Mouse (Mus musculus) small intestine, adult 2 months (tissue): ENCODE results near the gene Pcsk7. TPM values are rescaled to one million over a fixed set of nuclear protein-coding genes. Genes with fewer than 3 reads are reported as not detected.

ENCODE experiments used
- H3K27ac ChIP-seq: fragments of 200-500 bp; 2 replicates; pipeline ENCODE4 v1.5.1; 2012; ENCODE audit warnings: low read depth, low read length, control low read depth, inconsistent platforms; ENCODE audit not compliant: insufficient read depth
- H3K27me3 ChIP-seq: fragments of 200-500 bp; 2 replicates; pipeline ENCODE4 v1.6.1; 2012; ENCODE audit warnings: mild to moderate bottlenecking, moderate library complexity, low read length, inconsistent platforms; ENCODE audit not compliant: control insufficient read depth, insufficient read depth
- H3K36me3 ChIP-seq: fragments of 200-500 bp; 2 replicates; pipeline ENCODE4 v1.6.1; 2012; ENCODE audit warnings: mild to moderate bottlenecking, low read length, control low read depth, inconsistent platforms; ENCODE audit not compliant: control insufficient read depth, insufficient read depth
- H3K4me1 ChIP-seq: fragments of 200-500 bp; 2 replicates; pipeline ENCODE4 v1.6.1; 2012; ENCODE audit warnings: low read length, inconsistent platforms, mixed read lengths; ENCODE audit not compliant: control insufficient read depth, insufficient read depth, insufficient read length
- H3K4me3 ChIP-seq: fragments of 200-500 bp; 2 replicates; pipeline ENCODE4 v1.5.1; 2012; ENCODE audit warnings: low read depth, mild to moderate bottlenecking, control low read depth, inconsistent platforms, low read length, moderate library complexity
- CTCF ChIP-seq: fragments of 200-500 bp; IDR thresholded peaks from 2 replicates; pipeline ENCODE4 v1.5.1; 2012; ENCODE audit warnings: low read depth, mild to moderate bottlenecking, control low read depth, inconsistent platforms, low read length, moderate library complexity, mixed read lengths; ENCODE audit not compliant: insufficient replicate concordance, insufficient read length; ENCODE audit errors: extremely low read depth
- POLR2A ChIP-seq: fragments of 200-500 bp; IDR thresholded peaks from 2 replicates; pipeline ENCODE4 v1.6.1; 2012; ENCODE audit warnings: low read depth, mild to moderate bottlenecking, control low read depth, inconsistent platforms, low read length, moderate library complexity
- WGBS: fragments of 180-500 bp; shearing (Covaris S2); methylation state at CpG from one replicate; pipeline ENCODE4 v1.1.7; 2018; 5-methylcytosine and 5-hydroxymethylcytosine counted together
- polyA plus RNA-seq: library from polyadenylated mRNA; depleted of rRNA; stranded (reverse); fragments of >200 nt; gene quantifications from 2 replicates; pipeline ENCODE4 v1.2.3, GENCODE M21; 2012

The Pcsk7 gene
- polyA plus RNA-seq, 1 experiment = 38.9 TPM

GRCm38 (mm10) chr9:45944506-45945400 is 38.5 kb downstream of the Pcsk7 start:
- WGBS = 81% methylated on average over 13 of the region's 13 CpGs
- peak overlapping the region; percentile 32 for H3K27ac ChIP-seq
- H3K36me3 ChIP-seq = peaks cover 83% of the 10 kb centered on the region
- H3K27me3 ChIP-seq = no peaks in the 10 kb centered on the region
- TF ChIP-seq CTCF (no peak), POLR2A (no peak)
- no peak overlapping the region for H3K4me3 ChIP-seq
- H3K4me1 ChIP-seq = peaks cover 4% of the 10 kb centered on the region; the same call in 1 of the 2 replicates

GRCm38 (mm10) chr9:45945721-45946120 is 39.4 kb downstream of the Pcsk7 start:
- Histone ChIP-seq H3K4me1 (peaks cover 4% of the 10 kb centered on the region; the same call in 1 of the 2 replicates), H3K27me3 (no peaks in the 10 kb centered on the region), H3K27ac (no peak overlapping the region), H3K4me3 (no peak overlapping the region), H3K36me3 (peaks cover 90% of the 10 kb centered on the region)
- TF ChIP-seq CTCF = no peak
- no peak for TF ChIP-seq POLR2A
- WGBS = 81% methylated on average over 13 of the region's 13 CpGs

DNA sequence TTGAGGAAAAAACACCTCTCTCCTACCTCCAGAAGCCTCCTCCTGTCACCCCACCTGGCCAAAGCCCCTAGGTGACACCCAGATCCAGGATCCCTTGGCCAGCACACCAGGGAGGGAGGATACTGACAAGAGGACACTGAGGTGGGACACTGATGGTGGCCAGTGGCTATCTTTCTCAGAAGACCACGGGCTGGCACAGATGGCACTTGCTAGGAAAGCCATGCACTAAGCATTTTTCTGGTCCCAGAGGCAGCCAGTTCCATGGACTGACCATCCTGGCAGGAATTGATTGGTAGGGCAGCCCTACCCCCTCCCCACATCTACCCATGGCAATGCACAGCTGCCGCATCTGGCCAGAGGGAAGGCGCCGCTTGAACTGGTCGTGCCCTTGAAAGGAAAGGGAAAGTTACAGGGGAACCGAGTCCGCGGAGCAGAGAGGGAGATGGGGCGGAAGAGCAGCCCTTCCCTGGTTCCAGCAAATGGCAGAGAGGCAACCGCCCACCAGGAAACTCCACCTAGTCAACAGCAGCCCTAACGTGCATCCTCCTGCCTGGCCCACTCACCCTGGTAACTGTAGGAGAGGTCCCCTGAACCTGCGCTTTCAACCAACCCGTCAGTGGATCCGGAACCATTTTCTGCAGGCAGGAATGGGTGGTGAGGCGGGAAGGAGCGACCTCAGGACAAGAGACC is 40.0 kb downstream of the Pcsk7 start:
- no peak overlapping the region for H3K27ac ChIP-seq
- peaks cover 4% of the 10 kb centered on the region; the same call in 1 of the 2 replicates for H3K4me1 ChIP-seq
- H3K36me3 ChIP-seq = peaks cover 87% of the 10 kb centered on the region
- H3K4me3 ChIP-seq = no peak overlapping the region
- H3K27me3 ChIP-seq = no peaks in the 10 kb centered on the region
- no peak for TF ChIP-seq CTCF
- TF ChIP-seq POLR2A = no peak
- WGBS = 92% methylated on average over 16 of the region's 16 CpGs

DNA sequence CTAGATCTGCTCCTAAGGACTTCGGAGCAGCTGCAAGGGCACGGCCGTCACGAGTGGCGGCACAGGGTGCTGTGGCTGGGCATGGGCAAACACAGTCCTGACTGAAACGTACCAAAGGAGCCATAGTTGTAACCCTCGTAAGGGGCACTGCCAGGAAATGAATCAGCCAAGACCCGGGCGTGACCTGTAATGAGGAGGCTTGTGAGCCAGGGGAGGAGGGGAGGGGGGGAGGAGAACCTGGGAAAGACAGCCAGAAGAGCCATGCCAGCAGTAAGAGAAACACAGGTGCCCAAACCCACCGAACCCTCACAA is 40.5 kb downstream of the Pcsk7 start:
- no peak overlapping the region for H3K4me3 ChIP-seq
- H3K27ac ChIP-seq = no peak overlapping the region
- peaks cover 4% of the 10 kb centered on the region; the same call in 1 of the 2 replicates for H3K4me1 ChIP-seq
- TF ChIP-seq CTCF (no peak), POLR2A (no peak)
- 81% methylated on average over 10 of the region's 10 CpGs for WGBS
- H3K27me3 ChIP-seq = no peaks in the 10 kb centered on the region
- H3K36me3 ChIP-seq = peaks cover 86% of the 10 kb centered on the region

DNA sequence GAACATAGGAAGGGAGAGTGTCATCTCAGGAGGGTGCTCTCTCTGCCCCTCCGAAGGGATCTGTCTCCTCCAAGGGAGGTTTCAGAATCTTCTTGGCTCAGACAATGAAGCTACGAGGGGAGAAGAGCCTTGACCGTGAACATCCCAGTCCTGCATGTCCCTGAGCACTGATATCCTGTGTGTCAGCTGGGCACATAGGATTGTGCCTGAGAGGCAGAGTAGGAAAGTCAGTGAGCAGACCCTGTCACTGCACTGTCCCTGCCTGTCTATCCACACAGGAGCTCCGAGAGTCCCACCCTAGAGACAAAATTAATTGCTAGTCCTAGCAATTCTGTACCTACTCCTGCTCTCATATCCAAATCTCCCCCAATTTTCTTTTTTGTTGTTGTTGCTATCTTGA is 45.8 kb downstream of the Pcsk7 start:
- Histone ChIP-seq H3K27ac (no peak overlapping the region), H3K4me1 (peaks cover 6% of the 10 kb centered on the region; the same call in 1 of the 2 replicates), H3K27me3 (no peaks in the 10 kb centered on the region), H3K4me3 (no peak overlapping the region), H3K36me3 (peaks cover 47% of the 10 kb centered on the region)
- TF ChIP-seq CTCF (no peak), POLR2A (no peak)
- WGBS = 91% methylated on average over 4 of the region's 4 CpGs

DNA sequence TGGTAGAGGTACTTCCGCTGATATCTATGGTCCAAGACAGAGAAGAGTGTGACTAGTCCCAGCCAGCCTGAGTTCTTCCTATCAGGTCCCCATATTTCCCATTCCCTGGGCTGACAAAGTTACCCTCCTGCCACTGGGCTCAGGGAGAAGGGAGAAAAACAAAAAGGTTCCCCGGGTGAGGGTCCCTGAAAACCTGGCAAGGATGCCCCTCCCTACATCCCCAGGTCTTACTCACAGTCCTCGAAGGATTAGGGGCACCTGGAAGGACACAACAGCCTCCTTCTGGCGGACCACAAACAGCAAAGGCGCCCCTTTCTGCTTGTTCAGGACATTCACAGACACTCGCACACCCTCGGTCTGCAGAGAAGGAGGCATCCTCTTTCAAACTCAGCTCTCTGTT is 46.6 kb downstream of the Pcsk7 start:
- H3K27ac ChIP-seq = no peak overlapping the region
- H3K36me3 ChIP-seq = peaks cover 40% of the 10 kb centered on the region
- no peak for TF ChIP-seq POLR2A
- no peak for TF ChIP-seq CTCF
- H3K4me3 ChIP-seq = peak overlapping the region; percentile 84
- no peaks in the 10 kb centered on the region for H3K27me3 ChIP-seq
- peaks cover 6% of the 10 kb centered on the region; the same call in 1 of the 2 replicates for H3K4me1 ChIP-seq
- 89% methylated on average over 7 of the region's 7 CpGs for WGBS
